Mouse (Mus musculus) G1E (cell line): ENCODE data around the gene Mtg2.

Source experiments
- CTCF ChIP-seq: IDR thresholded peaks from 2 replicates; pipeline ENCODE4 v1.5.1; 2012; ENCODE audit warnings: low read depth, low read length, inconsistent platforms, mixed read lengths
- GATA2 ChIP-seq: IDR thresholded peaks from 2 replicates; pipeline ENCODE4 v1.6.1; 2012; ENCODE audit warnings: low read depth, low read length, inconsistent platforms, borderline replicate concordance

GRCm38 (mm10) chr2:180097585-180097984, 27.2 kb downstream of the Mtg2 start:
- TF ChIP-seq CTCF (no peak), GATA2 (no peak)
